Mouse (Mus musculus) ES-Bruce4 (cell line): ENCODE measurements around the gene Tshz2. TPM values are rescaled to one million over a fixed set of nuclear protein-coding genes. Genes with fewer than 3 reads are reported as not detected.

Source experiments
- H3K27ac ChIP-seq: 2 replicates; pipeline ENCODE4 v1.5.1; 2012; ENCODE audit warnings: low read length, inconsistent platforms; ENCODE audit not compliant: insufficient read depth
- H3K27me3 ChIP-seq: 2 replicates; pipeline ENCODE4 v1.6.1; 2012; ENCODE audit warnings: mild to moderate bottlenecking, low read length, inconsistent platforms; ENCODE audit not compliant: control insufficient read depth, poor library complexity, insufficient read depth, severe bottlenecking
- H3K36me3 ChIP-seq: 2 replicates; pipeline ENCODE4 v1.6.1; 2012; ENCODE audit warnings: inconsistent platforms, mild to moderate bottlenecking, low read length, moderate library complexity; ENCODE audit not compliant: control insufficient read depth, poor library complexity, insufficient read depth, severe bottlenecking
- H3K4me1 ChIP-seq: one replicate; pipeline ENCODE4 v1.8.1; 2011; ENCODE audit warnings: low read length; ENCODE audit not compliant: control insufficient read depth, insufficient read depth
- H3K4me3 ChIP-seq: 2 replicates; pipeline ENCODE4 v1.5.1; 2011; ENCODE audit warnings: low read depth, mild to moderate bottlenecking, low read length
- H3K9ac ChIP-seq: 2 replicates; pipeline ENCODE4 v1.6.1; 2012; ENCODE audit warnings: low read depth, mild to moderate bottlenecking, inconsistent platforms; ENCODE audit not compliant: poor library complexity, severe bottlenecking
- H3K9me3 ChIP-seq: replicated peaks from 2 replicates; pipeline ENCODE4 v1.6.1; 2012; ENCODE audit warnings: mild to moderate bottlenecking, low read length, inconsistent platforms; ENCODE audit not compliant: control insufficient read depth, poor library complexity, insufficient read depth, severe bottlenecking
- CTCF ChIP-seq: IDR thresholded peaks from one replicate; pipeline ENCODE4 v1.8.1; 2011; ENCODE audit warnings: low read depth, low read length
- EP300 ChIP-seq: IDR thresholded peaks from 2 replicates; pipeline ENCODE4 v1.6.1; 2011; ENCODE audit warnings: low read depth, low read length; ENCODE audit not compliant: insufficient read depth
- POLR2A ChIP-seq: IDR thresholded peaks from one replicate; pipeline ENCODE4 v1.8.1; 2011; ENCODE audit warnings: low read length; ENCODE audit not compliant: insufficient read depth
- polyA plus RNA-seq: library from polyadenylated mRNA; stranded (reverse); fragments of >200 nt; gene quantifications from 2 replicates; pipeline ENCODE4 v1.2.4, GENCODE M21; 2011; ENCODE audit warnings: low read depth; ENCODE audit not compliant: missing spikeins, insufficient read depth, insufficient read length

Tshz2 gene
- polyA plus RNA-seq, 1 experiment: 0.24 TPM

GRCm38 (mm10) chr2:170017302-170017701 is 384.5 kb downstream of the Tshz2 start:
- Histone ChIP-seq H3K4me3 (no peak overlapping the region), H3K36me3 (no peaks in the 10 kb centered on the region), H3K9ac (no peak overlapping the region), H3K4me1 (no peaks in the 10 kb centered on the region), H3K9me3 (no peaks in the 10 kb centered on the region), H3K27ac (no peak overlapping the region), H3K27me3 (no peaks in the 10 kb centered on the region)
- no peak for TF ChIP-seq EP300
- TF ChIP-seq POLR2A: no peak
- TF ChIP-seq CTCF: no peak

GRCm38 (mm10) chr2:170017926-170018325 is 385.1 kb downstream of the Tshz2 start:
- H3K9ac ChIP-seq: no peak overlapping the region
- no peaks in the 10 kb centered on the region for H3K9me3 ChIP-seq
- no peak overlapping the region for H3K4me3 ChIP-seq
- H3K4me1 ChIP-seq: no peaks in the 10 kb centered on the region
- no peaks in the 10 kb centered on the region for H3K36me3 ChIP-seq
- no peak for TF ChIP-seq POLR2A
- no peak for TF ChIP-seq EP300
- TF ChIP-seq CTCF: no peak
- H3K27me3 ChIP-seq: no peaks in the 10 kb centered on the region
- no peak overlapping the region for H3K27ac ChIP-seq

GRCm38 (mm10) chr2:170022953-170023352 is 390.1 kb downstream of the Tshz2 start:
- Histone ChIP-seq H3K4me3 (no peak overlapping the region), H3K4me1 (no peaks in the 10 kb centered on the region), H3K9ac (no peak overlapping the region), H3K36me3 (no peaks in the 10 kb centered on the region), H3K9me3 (no peaks in the 10 kb centered on the region), H3K27ac (no peak overlapping the region), H3K27me3 (no peaks in the 10 kb centered on the region)
- TF ChIP-seq CTCF (no peak), EP300 (no peak), POLR2A (no peak)

- H3K9ac ChIP-seq: no peak overlapping the region
- H3K27ac ChIP-seq: no peak overlapping the region
- no peaks in the 10 kb centered on the region for H3K36me3 ChIP-seq
- no peak overlapping the region for H3K4me3 ChIP-seq
- TF ChIP-seq CTCF: no peak
- TF ChIP-seq POLR2A: no peak
- no peak for TF ChIP-seq EP300
- H3K27me3 ChIP-seq: no peaks in the 10 kb centered on the region
- no peaks in the 10 kb centered on the region for H3K4me1 ChIP-seq
- H3K9me3 ChIP-seq: no peaks in the 10 kb centered on the region
Measured at GRCm38 (mm10) chr2:170023741-170024140, 390.9 kb downstream of the Tshz2 start.

DNA sequence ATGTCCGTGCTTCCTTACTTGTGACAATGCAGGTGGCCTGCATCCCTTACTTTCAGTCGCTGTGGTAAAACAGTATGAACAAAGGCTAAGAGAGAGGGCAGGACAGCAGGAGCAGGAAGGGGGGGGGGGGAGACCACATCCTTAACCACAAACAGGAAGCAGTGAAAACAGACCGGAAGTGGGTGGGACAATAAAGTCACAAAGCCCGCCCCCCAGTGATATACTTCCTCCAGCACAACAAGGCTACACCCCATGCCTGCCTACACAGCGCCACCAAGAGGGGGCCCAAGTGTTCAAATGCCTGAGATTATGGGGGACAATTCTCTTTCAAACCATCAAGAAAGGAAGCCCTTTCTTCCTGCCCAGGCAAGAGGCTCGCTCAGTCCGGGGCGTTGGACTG is 392.1 kb downstream of the Tshz2 start:
- Histone ChIP-seq H3K9me3 (no peaks in the 10 kb centered on the region), H3K4me1 (no peaks in the 10 kb centered on the region), H3K9ac (no peak overlapping the region), H3K27me3 (no peaks in the 10 kb centered on the region), H3K4me3 (no peak overlapping the region), H3K27ac (no peak overlapping the region), H3K36me3 (no peaks in the 10 kb centered on the region)
- TF ChIP-seq CTCF: peak; percentile 22
- TF ChIP-seq EP300: no peak

DNA sequence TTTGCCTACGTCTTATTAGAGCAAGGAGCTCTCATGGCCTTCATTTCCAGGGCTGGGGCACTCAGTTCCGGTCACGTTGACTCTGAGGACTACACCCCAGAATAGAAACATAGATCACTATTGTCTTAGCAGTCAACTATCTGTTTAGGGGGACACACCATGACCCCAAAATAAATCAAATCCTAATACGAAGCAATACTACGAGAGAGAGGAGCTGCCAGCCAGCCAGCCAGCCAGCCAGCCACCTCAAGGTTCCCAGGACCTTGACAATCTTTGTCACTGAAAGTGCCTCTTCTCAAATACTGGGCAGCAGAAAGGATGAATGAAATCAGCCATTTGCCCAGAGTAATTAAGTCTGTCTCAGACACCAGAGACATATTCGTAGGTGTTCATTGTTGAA is 393.1 kb downstream of the Tshz2 start:
- no peak overlapping the region for H3K4me3 ChIP-seq
- H3K27ac ChIP-seq: no peak overlapping the region
- H3K9ac ChIP-seq: no peak overlapping the region
- H3K4me1 ChIP-seq: no peaks in the 10 kb centered on the region
- no peaks in the 10 kb centered on the region for H3K27me3 ChIP-seq
- TF ChIP-seq POLR2A (no peak), EP300 (no peak), CTCF (no peak)
- H3K9me3 ChIP-seq: 0 out of 2 replicates have a peak, but pooled peaks cover under 1% of the 10 kb centered on the region
- H3K36me3 ChIP-seq: no peaks in the 10 kb centered on the region
